Mouse (Mus musculus): ENCODE results near the gene Ror1.

Gene Ror1

DNA sequence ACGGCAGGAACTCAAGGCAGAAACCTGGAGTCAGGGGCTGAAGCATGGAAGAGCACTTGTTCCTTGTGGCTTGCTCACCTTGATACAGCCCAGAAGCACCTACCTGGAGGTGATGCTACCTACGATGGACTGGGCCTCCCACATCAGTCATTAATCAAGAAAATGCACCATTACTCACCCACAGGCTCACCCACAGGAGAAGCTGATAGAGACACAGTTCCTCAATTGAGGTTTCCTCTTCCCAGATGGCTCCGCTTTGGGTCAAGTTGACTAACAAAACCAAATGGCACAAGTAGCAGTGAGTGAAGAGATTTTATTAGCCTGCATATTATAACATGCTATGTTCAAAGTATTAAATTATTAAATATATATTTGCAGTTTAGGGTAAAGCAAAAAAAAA, 392.9 kb downstream of the Ror1 start:
- DNase-seq (ENCODE audit: low read depth, low spot score): no peak

Measured in CD4-positive helper T cell, adult 2 months (primary cell).